Mouse (Mus musculus) G1E (cell line): ENCODE data around the gene 4930426L09Rik.

ENCODE experiments used
- POLR2AphosphoS5 ChIP-seq: IDR thresholded peaks from 2 replicates; pipeline ENCODE4 v1.6.1; 2012; ENCODE audit warnings: low read depth, low read length, inconsistent platforms; ENCODE audit not compliant: insufficient replicate concordance
- TAL1 ChIP-seq: conservative IDR thresholded peaks from 2 replicates; pipeline ENCODE4 v1.6.1; 2012; ENCODE audit warnings: low read depth, low read length, inconsistent platforms, mixed read lengths

DNA sequence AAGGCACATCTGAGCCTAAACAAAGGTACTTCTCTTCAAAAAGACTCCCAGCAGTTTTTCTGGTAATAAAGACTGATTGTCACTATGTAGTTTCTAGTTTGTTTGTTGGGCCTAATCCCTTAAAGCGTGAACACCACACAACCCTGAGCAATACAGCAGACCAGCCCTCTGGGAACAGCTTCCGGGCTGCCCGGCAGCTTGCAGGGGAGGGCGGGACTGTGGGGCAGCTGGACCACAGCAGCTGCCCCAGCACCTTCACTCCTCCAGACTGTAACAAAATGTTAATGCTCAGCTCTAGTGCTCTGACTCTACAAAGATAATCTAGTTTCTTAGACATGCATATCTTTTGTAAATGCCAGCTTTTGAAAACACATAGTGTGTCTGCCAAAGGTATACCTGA lies 43.1 kb upstream of the 4930426L09Rik start:
- TF ChIP-seq POLR2AphosphoS5 (no peak), TAL1 (no peak)
